Mouse (Mus musculus): ENCODE measurements around the gene Ofcc1.
A peak's percentile ranks its signal among the peaks of the same experiment; 100 is the strongest.

Gene Ofcc1

DNA sequence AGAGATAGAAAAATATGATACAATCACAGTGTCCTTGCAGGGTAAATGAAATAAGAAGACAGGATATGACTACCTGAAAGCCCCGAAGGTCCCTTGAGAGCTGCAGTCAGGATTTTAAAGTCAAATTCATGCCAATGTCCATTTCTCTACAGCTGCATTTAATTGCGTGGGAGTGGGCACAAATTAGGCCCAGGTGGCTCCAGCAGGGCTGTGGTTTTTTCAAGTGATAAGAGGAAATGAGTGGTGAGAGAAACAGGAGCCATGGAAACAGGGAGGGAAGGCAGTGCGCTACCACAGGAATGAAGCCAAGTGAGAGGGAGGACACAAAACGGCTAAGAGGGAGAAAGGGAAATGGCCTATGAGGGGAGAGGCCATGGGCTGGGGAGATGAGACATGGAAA is 363.3 kb downstream of the Ofcc1 start:
- DNase-seq (ENCODE audit: low spot score) = peak; percentile 12

GRCm38 (mm10) chr13:39979294-39980061 is 381.8 kb downstream of the Ofcc1 start:
- no peak for DNase-seq (ENCODE audit: low spot score)

- DNase-seq (ENCODE audit: low spot score) = no peak
Measured at GRCm38 (mm10) chr13:39968349-39969016, 392.8 kb downstream of the Ofcc1 start.

DNA sequence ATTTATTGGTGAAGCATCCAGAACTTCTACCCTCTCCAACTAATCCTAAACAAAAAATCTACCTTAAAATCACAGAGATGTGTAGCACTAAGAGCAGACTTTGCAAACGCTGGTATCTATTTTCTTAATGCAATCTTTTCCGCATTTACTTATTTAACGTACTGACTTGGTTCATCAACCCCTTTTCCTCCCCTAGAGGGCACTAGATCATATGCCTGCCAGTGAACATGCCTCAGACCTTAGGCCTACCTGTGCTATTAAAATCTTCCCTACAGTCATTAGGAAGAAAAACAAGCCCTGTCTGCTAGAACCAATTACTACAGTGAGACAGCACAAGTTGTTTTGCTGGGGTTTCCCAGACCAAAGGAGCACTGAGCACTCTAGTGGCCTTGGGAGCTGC is 404.0 kb downstream of the Ofcc1 start:
- DNase-seq (ENCODE audit: low spot score) = peak; percentile 23

- no peak for DNase-seq (ENCODE audit: low spot score)
Measured at GRCm38 (mm10) chr13:39956017-39956416, 405.2 kb downstream of the Ofcc1 start.
